Mouse (Mus musculus) E14TG2a.4 (cell line): ENCODE data around the gene Fbxo4.

Experiments
- H3K27me3 ChIP-seq: 2 replicates; pipeline ENCODE4 v1.6.1; 2014; ENCODE audit warnings: low read length, control low read depth; ENCODE audit not compliant: insufficient read depth
- H3K36me3 ChIP-seq: 2 replicates; pipeline ENCODE4 v1.6.1; 2014; ENCODE audit warnings: low read length, control low read depth; ENCODE audit not compliant: insufficient read depth
- H3K4me1 ChIP-seq: replicated peaks from 2 replicates; pipeline ENCODE4 v1.6.1; 2014; ENCODE audit warnings: low read depth, low read length, control low read depth
- H3K4me3 ChIP-seq: replicated peaks from 2 replicates; pipeline ENCODE4 v1.5.1; 2014; ENCODE audit warnings: mild to moderate bottlenecking, low read length
- H3K9me3 ChIP-seq: 2 replicates; pipeline ENCODE4 v1.6.1; 2014; ENCODE audit warnings: low read length, control low read depth
- CTCF ChIP-seq: conservative IDR thresholded peaks from 2 replicates; pipeline ENCODE4 v1.5.1; 2014; ENCODE audit warnings: low read length
- NANOG ChIP-seq: IDR thresholded peaks from 2 replicates; pipeline ENCODE4 v1.6.1; 2014; ENCODE audit warnings: borderline replicate concordance, low read length, mixed read lengths
- POU5F1 ChIP-seq: IDR thresholded peaks from 2 replicates; pipeline ENCODE4 v1.6.1; 2014; ENCODE audit warnings: low read length, borderline replicate concordance

Fbxo4 gene

GRCm38 (mm10) chr15:3962251-3962650 lies 17.1 kb downstream of the Fbxo4 start:
- no peaks in the 10 kb centered on the region for H3K27me3 ChIP-seq
- no peaks in the 10 kb centered on the region for H3K36me3 ChIP-seq
- no peak overlapping the region for H3K4me3 ChIP-seq
- H3K4me1 ChIP-seq: peaks cover 18% of the 10 kb centered on the region
- no peaks in the 10 kb centered on the region for H3K9me3 ChIP-seq
- no peak for TF ChIP-seq CTCF
- no peak for TF ChIP-seq POU5F1
- TF ChIP-seq NANOG: no peak

DNA sequence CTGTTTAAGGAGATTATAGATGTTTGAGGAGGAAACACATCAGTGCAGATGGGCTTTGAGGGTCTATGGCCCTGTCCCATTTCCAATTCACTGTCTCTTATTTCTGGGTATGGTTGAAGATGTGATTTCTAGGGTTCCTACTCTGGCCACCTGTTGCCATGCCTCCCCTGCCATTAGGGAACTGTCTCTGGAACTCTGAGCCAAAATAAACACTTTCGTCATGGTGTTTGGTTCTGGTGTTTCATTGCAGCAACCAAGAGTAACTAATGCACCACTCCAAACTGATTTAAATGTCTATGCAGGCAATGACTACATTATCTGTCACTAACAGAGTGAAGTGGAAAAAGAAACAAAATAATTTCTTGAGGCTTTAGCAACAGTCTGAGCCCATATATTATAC lies 19.3 kb downstream of the Fbxo4 start:
- no peak for TF ChIP-seq POU5F1
- TF ChIP-seq NANOG: no peak
- TF ChIP-seq CTCF: no peak
- no peak overlapping the region for H3K4me3 ChIP-seq
- peaks cover 18% of the 10 kb centered on the region for H3K4me1 ChIP-seq
- no peaks in the 10 kb centered on the region for H3K27me3 ChIP-seq
- no peaks in the 10 kb centered on the region for H3K36me3 ChIP-seq
- peaks cover 19% of the 10 kb centered on the region for H3K9me3 ChIP-seq

GRCm38 (mm10) chr15:3957982-3958381 lies 21.4 kb downstream of the Fbxo4 start:
- Histone ChIP-seq H3K4me3 (no peak overlapping the region), H3K27me3 (no peaks in the 10 kb centered on the region), H3K4me1 (peaks cover 18% of the 10 kb centered on the region), H3K36me3 (no peaks in the 10 kb centered on the region), H3K9me3 (peaks cover 40% of the 10 kb centered on the region)
- TF ChIP-seq POU5F1 (no peak), CTCF (peak; percentile 70), NANOG (no peak)

GRCm38 (mm10) chr15:3954971-3955370 lies 24.4 kb downstream of the Fbxo4 start:
- no peaks in the 10 kb centered on the region for H3K27me3 ChIP-seq
- peaks cover 47% of the 10 kb centered on the region for H3K9me3 ChIP-seq
- TF ChIP-seq NANOG (no peak), POU5F1 (no peak), CTCF (no peak)
- H3K4me1 ChIP-seq: no peaks in the 10 kb centered on the region
- no peak overlapping the region for H3K4me3 ChIP-seq
- H3K36me3 ChIP-seq: no peaks in the 10 kb centered on the region

- no peak for TF ChIP-seq NANOG
- peak; percentile 22; the same call in 1 of the 2 replicates for TF ChIP-seq CTCF
- TF ChIP-seq POU5F1: no peak
- Histone ChIP-seq H3K36me3 (no peaks in the 10 kb centered on the region), H3K4me3 (no peak overlapping the region), H3K9me3 (peaks cover 15% of the 10 kb centered on the region; the same call in 1 of the 2 replicates), H3K27me3 (no peaks in the 10 kb centered on the region), H3K4me1 (no peaks in the 10 kb centered on the region)
Observed at GRCm38 (mm10) chr15:3938132-3938531, 41.2 kb downstream of the Fbxo4 start.

GRCm38 (mm10) chr15:3936056-3936455 lies 43.3 kb downstream of the Fbxo4 start:
- TF ChIP-seq POU5F1 (no peak), NANOG (no peak), CTCF (no peak)
- Histone ChIP-seq H3K9me3 (no peaks in the 10 kb centered on the region), H3K36me3 (no peaks in the 10 kb centered on the region), H3K4me1 (no peaks in the 10 kb centered on the region), H3K4me3 (no peak overlapping the region), H3K27me3 (no peaks in the 10 kb centered on the region)

DNA sequence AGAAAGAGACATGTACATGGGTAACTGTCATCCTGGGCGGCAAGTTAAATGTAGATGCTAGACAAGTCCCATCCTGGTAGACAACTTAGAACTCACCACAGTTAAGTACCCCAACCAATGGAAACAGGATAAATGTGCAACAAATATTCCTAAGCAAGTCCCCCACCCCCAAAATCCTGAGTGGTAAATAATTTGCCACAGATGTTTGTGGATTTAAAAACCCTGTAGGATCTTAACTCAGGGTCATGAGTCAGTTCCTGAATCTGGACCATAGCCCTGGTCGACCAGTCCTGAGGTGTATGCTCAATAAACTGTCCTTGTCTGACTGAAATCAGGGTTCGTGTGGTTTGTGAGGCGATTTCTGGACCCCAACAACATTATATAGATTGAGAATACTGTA lies 45.9 kb downstream of the Fbxo4 start:
- Histone ChIP-seq H3K4me1 (no peaks in the 10 kb centered on the region), H3K4me3 (no peak overlapping the region), H3K36me3 (no peaks in the 10 kb centered on the region), H3K27me3 (no peaks in the 10 kb centered on the region), H3K9me3 (no peaks in the 10 kb centered on the region)
- TF ChIP-seq NANOG: no peak
- no peak for TF ChIP-seq POU5F1
- no peak for TF ChIP-seq CTCF

DNA sequence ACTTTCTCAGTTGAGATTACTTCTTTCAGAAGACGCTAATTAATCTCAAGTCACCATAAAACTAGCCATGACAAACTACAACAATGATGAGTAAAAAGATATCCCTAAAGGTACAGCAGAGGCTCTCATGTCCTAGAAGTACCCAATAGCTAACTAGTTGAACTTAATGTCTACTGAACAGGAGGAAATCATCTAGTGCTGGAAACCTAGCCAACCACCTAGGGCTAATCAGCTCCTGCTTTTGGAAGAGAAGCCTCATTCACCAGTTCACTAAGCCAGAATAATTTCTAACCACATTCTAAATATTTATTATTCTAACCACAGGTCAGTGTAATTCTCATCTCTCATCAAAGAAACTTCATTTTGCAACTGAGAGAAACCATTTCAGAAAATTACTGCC lies 47.4 kb downstream of the Fbxo4 start:
- H3K9me3 ChIP-seq: no peaks in the 10 kb centered on the region
- H3K4me3 ChIP-seq: no peak overlapping the region
- TF ChIP-seq NANOG (no peak), POU5F1 (no peak), CTCF (no peak)
- H3K36me3 ChIP-seq: no peaks in the 10 kb centered on the region
- no peaks in the 10 kb centered on the region for H3K27me3 ChIP-seq
- no peaks in the 10 kb centered on the region for H3K4me1 ChIP-seq
